Mouse (Mus musculus): ENCODE measurements around the gene Zfp579.

Gene Zfp579

DNA sequence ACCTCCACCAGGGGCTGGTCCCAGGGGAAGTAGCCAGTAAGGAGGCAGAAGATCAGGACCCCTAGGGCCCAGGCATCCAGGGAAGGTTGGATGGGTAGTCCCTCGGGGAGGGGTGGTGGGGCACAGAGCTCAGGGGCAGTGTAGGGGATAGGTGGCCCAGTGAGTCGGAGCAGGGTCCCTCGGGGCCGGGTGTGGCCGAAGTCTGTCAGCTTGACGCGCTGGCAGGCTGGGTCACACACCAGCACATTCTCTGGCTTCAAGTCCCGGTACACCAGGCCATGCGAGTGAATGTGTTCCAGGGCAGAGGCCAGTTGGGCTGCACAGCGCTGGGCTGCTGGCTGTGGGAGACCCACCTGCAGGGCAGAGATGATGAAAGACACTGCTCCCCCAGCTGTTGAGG is 38.6 kb downstream of the Zfp579 start:
- DNase-seq (ENCODE audit: low spot score), result no peak

DNA sequence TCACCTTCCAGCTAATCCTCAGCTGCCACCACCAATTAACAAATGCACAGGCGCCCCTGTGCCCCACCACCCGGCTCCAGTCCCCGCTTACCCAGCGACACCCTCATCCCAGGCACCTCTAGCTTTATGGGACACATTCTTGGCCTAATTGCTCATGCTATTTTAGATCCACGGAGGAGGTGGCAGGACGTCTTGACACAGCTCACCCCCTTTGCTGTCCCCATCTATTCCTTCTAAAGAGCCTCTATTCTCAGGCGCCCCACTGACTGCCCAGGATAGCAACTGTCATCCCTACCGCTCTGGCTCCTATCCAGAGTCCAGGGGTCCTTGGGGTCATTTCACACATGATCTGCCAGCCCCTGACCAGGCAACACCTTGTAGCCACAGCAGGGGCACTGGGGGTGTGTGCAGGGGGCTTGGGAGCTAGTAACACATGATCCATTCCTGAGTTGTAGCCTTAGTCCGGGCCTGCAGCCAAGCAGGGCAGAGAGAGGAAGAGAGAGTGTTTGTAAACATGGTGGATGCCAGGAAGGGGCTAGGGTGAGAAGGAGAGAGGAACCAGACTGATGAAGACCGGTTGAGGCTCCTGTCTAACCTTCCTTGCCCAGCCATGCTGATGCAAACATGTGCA is 42.0 kb downstream of the Zfp579 start:
- no peak for DNase-seq (ENCODE audit: low spot score)

DNA sequence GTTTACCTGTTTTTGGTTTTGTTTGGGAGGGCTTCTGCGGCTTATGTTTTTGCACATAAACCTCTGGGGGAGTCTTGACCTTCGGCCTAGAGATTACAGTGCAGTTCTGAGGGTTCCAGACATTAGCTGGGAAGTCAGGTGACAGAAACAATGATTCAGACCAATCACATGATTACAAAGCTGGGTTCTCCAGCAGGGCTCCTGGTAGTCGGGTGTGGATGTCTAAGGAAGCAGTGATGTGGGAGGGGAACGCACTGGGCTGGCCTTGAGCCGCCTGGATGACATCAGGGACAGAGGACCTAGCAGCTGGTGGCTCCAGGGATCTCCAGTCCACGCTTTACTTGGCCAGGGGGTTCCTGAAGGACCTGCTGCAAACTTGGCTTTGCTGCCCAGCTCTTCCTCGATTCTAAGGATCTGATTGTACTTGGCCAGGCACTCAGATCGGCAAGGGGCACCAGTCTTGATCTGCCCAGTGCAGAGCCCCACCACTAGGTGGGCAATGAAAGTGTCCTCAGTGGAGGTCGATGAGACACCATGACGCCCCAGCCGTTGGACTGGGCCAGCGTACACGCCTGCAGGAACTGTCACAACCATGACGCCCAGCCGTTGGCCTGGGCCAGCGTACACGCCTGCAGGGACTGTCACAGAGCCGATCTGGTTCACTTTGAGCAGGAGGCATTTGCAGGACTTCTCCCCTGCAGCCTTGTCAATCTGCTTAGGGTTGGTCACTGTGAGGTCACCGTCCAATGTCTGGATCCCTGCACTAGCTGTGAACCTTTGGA is 45.2 kb downstream of the Zfp579 start:
- no peak for DNase-seq (ENCODE audit: low spot score)

DNA sequence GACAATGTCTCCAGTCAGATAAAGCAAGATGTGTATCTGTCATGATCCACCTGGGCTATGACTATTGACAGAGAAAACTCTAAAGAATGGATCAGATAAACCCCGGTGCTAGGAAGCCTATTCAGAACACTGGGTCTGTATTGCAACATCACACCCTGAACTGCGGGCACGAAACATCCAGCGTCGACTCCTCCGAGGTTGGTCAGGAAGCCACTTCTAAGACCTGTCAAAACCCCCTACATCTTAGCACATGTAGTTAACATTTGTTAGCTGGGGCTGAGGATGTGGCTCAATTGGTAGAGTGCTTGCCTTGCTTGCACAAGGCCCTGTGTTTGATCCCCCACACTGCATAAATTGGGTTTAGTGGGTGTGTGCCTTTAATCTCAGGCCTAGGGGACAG is 47.6 kb downstream of the Zfp579 start:
- no peak for DNase-seq (ENCODE audit: low spot score)

DNA sequence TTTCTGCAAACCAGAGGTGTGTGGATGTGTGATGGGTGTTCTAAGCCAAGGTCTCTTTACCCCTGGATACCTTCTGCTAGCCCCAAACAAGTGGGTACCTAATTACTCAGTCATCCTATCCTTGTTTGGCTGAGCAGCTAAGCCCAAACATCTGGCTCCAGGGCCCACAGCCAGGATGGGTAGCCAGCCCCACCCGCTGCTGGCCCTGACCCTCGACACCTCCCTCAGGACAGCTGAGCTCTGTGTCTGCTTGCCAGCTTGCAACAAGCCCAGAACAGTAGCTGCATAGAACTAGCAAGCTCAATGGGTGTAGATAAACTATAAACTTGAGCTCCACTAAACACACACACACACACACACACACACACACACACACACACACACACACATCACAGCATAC is 48.1 kb downstream of the Zfp579 start:
- no peak for DNase-seq (ENCODE audit: low spot score)

DNA sequence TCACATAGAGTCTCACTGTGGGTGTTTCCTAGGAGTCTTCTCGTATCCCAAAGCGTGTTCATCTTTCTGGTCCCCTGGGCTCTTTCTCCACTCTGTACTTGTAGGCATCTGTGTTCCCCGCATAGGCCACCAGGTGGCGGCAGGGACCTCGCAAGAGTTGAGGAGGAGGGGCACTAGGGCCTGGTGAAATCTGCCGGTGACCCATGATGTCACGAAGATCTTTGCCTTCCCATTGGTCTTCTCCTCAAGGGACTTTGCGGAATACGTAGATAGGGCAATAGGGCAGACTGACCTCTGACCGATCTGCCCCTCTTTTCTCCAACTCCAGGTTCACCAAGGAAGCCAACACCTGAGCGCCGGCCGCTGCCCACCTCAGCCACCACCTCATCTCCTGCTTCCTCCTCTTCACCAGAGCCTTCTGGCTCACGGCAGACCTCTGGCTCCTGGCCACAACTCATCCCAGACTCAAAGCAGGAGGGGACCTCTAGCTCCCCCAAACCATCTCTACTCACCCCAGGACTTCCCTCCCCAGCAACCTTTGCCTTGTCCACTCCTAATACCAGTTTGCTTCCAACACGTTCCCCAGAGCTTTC is 52.6 kb downstream of the Zfp579 start:
- peak; percentile 94 for DNase-seq (ENCODE audit: low spot score)

DNA sequence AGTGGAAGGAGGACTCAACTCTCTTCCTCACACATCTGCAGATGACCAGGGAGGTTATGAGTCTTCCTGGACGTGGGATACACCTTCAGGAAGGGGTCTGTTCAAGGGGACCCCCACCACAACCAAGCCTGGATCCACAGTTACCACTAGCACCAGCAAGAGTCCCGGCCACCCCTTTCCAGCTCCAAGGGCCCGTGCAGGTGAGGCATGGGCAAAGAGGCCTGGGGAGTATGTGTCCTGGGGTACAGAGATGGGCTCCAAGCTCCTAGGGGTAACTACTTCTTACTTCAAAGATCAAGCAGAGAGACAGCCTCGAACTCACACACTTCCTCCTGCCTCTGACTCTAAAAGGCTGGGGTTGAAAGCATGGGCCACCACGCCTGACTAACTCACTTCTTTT is 53.3 kb downstream of the Zfp579 start:
- DNase-seq (ENCODE audit: low spot score), result no peak

DNA sequence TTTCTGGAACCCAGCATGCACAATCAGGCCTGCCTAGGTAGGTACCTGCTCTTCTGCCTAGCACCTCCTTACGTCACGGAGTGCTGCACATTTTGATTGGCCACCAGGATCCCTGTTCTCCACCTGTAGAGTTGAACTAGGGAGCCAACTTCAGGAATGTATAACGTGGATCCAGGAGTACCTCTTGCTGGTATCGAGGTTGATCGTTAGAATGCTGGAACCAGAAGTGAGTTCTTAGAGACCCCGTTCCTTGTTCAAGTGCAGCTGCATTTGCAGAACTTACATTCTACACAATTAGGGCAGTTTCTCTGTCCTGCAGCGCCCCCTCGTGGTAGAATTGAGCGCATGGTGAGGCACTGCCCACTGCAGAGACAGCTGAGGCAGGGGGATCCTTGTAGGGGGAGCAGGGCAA is 55.9 kb downstream of the Zfp579 start:
- DNase-seq (ENCODE audit: low spot score), result peak; percentile 90

DNA sequence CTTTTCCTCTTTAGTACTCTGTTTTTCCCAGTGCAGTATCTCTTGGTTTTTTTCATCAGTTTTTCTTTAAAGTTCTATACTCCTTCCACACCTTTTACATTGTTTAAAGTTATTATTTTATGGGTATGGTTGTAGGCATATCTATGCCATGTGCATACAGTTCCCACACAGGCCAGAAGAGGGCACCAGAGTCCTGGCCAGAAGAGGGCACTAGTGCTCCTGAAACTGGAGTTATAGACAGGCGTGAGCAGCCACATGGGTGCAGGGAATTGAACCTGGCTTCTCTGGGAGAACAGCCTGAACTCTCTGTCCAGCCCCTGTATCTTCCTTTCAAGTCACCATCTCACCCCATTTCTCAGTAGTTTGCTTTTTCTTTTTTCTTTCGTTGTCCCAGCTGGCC is 57.5 kb downstream of the Zfp579 start:
- peak; percentile 76 for DNase-seq (ENCODE audit: low spot score)

DNA sequence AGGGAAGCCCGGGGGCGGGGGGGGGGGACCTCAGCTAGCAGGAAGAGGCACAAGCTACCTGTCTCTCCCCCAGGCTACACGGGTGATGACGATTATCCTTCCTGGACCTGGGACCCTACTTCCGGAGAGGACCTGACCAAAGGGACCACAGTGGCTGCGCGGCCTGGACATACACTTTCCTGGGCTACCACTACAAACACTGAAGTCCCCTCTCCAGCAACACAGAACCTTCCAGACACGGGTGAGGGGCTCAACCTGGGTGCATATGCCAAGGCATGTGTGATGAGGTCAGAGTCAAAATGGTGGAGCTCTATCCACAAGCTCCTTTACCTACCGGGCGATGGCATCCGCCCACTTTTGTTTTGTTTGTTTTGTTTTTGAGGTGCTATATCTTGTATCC is 58.6 kb downstream of the Zfp579 start:
- no peak for DNase-seq (ENCODE audit: low spot score)

DNA sequence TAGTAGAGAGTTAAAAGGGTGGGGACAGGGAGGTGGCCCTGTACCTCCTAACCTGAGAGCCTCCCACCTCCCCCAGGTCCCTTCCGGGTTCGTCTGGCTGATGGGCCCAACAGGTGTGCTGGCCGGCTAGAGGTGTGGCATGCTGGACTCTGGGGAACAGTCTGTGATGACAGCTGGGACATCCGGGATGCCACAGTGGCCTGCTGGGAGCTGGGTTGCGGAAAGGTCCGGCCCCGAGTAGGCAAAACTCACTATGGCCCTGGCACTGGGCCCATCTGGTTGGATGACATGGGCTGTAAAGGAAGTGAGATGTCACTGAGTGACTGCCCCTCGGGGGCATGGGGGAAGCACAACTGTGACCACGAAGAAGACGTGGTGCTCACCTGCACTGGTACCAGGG is 59.1 kb downstream of the Zfp579 start:
- DNase-seq (ENCODE audit: low spot score), result no peak

DNA sequence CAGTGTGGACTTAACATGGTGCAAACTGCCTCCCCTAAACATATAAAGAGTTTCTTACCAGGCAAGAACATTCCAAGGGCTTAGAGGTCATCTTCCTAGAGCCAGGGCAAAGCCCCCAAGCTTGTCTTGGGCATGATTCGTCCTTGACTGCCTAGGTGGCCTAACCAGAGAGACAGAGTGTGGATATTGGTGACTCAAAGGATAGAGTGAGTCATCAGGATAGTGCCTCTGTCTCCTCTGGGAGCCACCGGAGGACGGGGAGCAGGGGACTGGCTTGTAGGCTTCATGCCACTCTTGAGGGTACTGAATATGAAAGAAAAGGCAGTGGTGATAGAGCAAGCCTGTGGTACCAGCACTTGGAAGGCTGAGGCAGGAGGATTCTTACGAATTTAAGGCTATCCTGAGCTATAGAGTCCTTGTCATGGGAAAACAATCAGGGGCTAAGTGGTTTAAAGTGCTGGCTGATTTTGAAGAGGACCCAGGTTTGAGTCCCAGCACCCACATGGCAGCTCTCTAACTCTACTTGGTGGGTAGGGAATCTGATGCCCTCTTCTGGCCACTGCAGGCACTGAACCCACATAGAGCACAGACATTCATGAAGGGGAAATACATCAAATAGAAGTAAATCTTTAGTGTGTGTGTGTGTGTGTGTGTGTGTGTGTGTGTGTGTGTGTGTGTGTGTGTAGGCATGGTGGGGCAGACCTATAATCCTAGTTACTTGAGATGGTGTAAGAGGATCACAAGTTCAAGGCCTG is 61.6 kb downstream of the Zfp579 start:
- DNase-seq (ENCODE audit: low spot score), result no peak
